Mouse (Mus musculus): ENCODE data around the gene Plgrkt. TPM values are rescaled to one million over a fixed set of nuclear protein-coding genes. Genes with fewer than 3 reads are reported as not detected.

Plgrkt gene
- polyA plus RNA-seq, 2 experiments = 47.5 to 64.6 TPM

DNA sequence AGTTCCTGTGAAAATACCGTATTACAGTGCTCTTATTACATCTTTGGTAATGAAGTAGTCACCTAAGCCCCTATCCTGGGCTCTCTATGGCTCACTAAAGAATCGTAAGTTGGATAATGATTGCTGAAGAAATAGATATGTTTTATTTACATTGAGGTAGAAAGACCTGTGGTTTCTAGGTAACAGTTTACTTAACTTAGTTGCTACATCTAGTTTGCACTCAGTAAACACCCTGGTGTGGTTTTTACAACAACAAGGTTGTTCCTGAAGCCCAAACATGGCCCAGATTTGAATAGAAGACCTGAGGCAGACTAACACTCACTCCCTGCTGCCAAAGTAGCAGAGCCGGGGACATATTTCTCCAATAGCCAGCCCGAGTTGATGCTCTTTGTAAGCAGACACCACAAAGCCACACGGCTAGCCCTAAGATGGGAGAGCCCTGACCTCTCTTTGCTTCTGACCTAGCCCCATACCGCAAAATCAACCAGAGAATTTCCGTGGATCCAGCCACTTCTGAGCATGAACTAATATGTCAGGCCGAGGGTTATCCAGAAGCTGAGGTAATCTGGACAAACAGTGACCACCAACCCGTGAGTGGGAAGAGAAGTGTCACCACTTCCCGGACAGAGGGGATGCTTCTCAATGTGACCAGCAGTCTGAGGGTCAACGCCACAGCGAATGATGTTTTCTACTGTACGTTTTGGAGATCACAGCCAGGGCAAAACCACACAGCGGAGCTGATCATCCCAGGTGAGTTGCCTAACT is 12.8 kb upstream of the Plgrkt start:
- H3K4me1 ChIP-seq (ENCODE audit: control insufficient read depth, insufficient read depth, low read length) = no peaks in the 10 kb centered on the region
- no peaks in the 10 kb centered on the region for H3K36me3 ChIP-seq (ENCODE audit: control insufficient read depth, insufficient read depth, low read length)
- no peak overlapping the region for H3K27ac ChIP-seq (replicated peaks; ENCODE audit: low read depth, low read length)
- no peaks in the 10 kb centered on the region for H3K9me3 ChIP-seq (ENCODE audit: control insufficient read depth, low read length)
- no peak for ATAC-seq (ENCODE audit: low FRiP score, low read depth)
- no peak overlapping the region for H3K4me2 ChIP-seq (replicated peaks; ENCODE audit: low read depth, low read length, severe bottlenecking)
- WGBS = 86% methylated on average over 14 of the region's 14 CpGs
- H3K27me3 ChIP-seq (ENCODE audit: control insufficient read depth, insufficient read depth, low read length) = no peaks in the 10 kb centered on the region
- H3K9ac ChIP-seq (ENCODE audit: low read depth, low read length, severe bottlenecking) = no peak overlapping the region
- TF ChIP-seq POLR2A (IDR thresholded peaks at IDR 0.05; ENCODE audit: borderline replicate concordance, extremely low read depth, insufficient read depth, insufficient read length) = no peak
- no peak for DNase-seq (ENCODE audit: low spot score)
- H3K4me3 ChIP-seq (replicated peaks; ENCODE audit: low read length) = no peak overlapping the region

DNA sequence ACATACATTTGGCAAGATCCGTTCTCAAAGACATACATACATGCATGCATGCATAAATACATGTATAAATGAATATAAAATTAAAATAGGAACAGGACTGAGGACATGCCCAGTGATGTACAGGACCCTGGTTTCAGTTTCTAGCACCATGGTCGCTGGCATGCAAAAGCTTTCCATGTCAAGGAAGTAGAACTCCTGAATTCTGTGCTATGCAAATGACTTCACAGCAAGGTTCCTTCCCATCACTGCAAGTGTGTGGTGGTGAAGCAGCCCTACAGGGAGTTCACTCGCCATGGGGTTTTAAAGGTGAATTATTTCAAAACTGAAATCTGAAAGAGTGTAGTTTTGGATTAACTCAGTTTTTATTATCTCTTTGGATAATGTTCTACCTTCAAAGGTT is 9.2 kb upstream of the Plgrkt start:
- Histone ChIP-seq H3K9ac (ENCODE audit: low read depth, low read length, severe bottlenecking) (no peak overlapping the region), H3K4me1 (ENCODE audit: control insufficient read depth, insufficient read depth, low read length) (no peaks in the 10 kb centered on the region), H3K9me3 (ENCODE audit: control insufficient read depth, low read length) (no peaks in the 10 kb centered on the region), H3K4me3 (replicated peaks; ENCODE audit: low read length) (no peak overlapping the region), H3K27me3 (ENCODE audit: control insufficient read depth, insufficient read depth, low read length) (no peaks in the 10 kb centered on the region), H3K36me3 (ENCODE audit: control insufficient read depth, insufficient read depth, low read length) (no peaks in the 10 kb centered on the region), H3K27ac (replicated peaks; ENCODE audit: low read depth, low read length) (no peak overlapping the region), H3K4me2 (replicated peaks; ENCODE audit: low read depth, low read length, severe bottlenecking) (no peak overlapping the region)
- 74% methylated on average over 3 of the region's 3 CpGs for WGBS
- ATAC-seq (ENCODE audit: low FRiP score, low read depth) (no peak), DNase-seq (ENCODE audit: low spot score) (no peak)
- no peak for TF ChIP-seq POLR2A (IDR thresholded peaks at IDR 0.05; ENCODE audit: borderline replicate concordance, extremely low read depth, insufficient read depth, insufficient read length)

DNA sequence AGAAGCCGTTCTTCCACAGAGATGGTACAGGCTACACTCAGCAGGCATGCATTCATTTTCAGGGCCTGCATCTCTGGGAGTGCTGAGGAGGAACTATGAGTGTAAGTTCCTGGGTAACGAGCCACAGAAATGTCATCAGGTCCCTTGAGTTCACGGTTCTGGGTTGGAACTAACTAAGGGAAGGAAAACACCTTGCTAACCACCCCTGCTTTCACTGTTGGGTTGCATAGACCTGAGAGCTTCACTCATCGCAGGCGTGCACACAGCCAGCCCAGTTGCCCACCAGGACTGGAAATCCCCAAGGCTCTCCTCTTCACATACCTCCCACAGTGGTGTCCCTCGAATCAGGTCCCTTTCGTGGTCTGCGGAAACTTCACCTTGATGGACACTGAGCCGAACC is 7.8 kb upstream of the Plgrkt start:
- H3K9me3 ChIP-seq (ENCODE audit: control insufficient read depth, low read length) = no peaks in the 10 kb centered on the region
- DNase-seq (ENCODE audit: low spot score) (no peak), ATAC-seq (ENCODE audit: low FRiP score, low read depth) (no peak)
- H3K27ac ChIP-seq (replicated peaks; ENCODE audit: low read depth, low read length) = no peak overlapping the region
- no peak overlapping the region for H3K4me2 ChIP-seq (replicated peaks; ENCODE audit: low read depth, low read length, severe bottlenecking)
- WGBS = 89% methylated on average over 9 of the region's 9 CpGs
- TF ChIP-seq POLR2A (IDR thresholded peaks at IDR 0.05; ENCODE audit: borderline replicate concordance, extremely low read depth, insufficient read depth, insufficient read length) = no peak
- H3K36me3 ChIP-seq (ENCODE audit: control insufficient read depth, insufficient read depth, low read length) = no peaks in the 10 kb centered on the region
- no peak overlapping the region for H3K9ac ChIP-seq (ENCODE audit: low read depth, low read length, severe bottlenecking)
- H3K27me3 ChIP-seq (ENCODE audit: control insufficient read depth, insufficient read depth, low read length) = no peaks in the 10 kb centered on the region
- H3K4me3 ChIP-seq (replicated peaks; ENCODE audit: low read length) = no peak overlapping the region
- H3K4me1 ChIP-seq (ENCODE audit: control insufficient read depth, insufficient read depth, low read length) = no peaks in the 10 kb centered on the region

DNA sequence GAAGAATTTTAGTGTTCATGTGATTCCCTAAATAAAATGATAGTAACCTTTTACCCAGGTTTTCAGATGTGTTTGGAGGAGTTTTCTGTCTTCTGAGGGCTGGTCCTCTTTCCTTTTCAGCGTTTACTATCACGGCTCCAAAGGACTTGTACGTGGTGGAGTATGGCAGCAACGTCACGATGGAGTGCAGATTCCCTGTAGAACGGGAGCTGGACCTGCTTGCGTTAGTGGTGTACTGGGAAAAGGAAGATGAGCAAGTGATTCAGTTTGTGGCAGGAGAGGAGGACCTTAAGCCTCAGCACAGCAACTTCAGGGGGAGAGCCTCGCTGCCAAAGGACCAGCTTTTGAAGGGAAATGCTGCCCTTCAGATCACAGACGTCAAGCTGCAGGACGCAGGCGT is 6.2 kb upstream of the Plgrkt start:
- H3K27me3 ChIP-seq (ENCODE audit: control insufficient read depth, insufficient read depth, low read length) = no peaks in the 10 kb centered on the region
- WGBS = 34% methylated on average over 11 of the region's 11 CpGs
- no peak overlapping the region for H3K27ac ChIP-seq (replicated peaks; ENCODE audit: low read depth, low read length)
- no peak for ATAC-seq (ENCODE audit: low FRiP score, low read depth)
- H3K9me3 ChIP-seq (ENCODE audit: control insufficient read depth, low read length) = no peaks in the 10 kb centered on the region
- H3K4me1 ChIP-seq (ENCODE audit: control insufficient read depth, insufficient read depth, low read length) = no peaks in the 10 kb centered on the region
- peak overlapping the region; percentile 21; the same call in 1 of the 2 replicates for H3K9ac ChIP-seq (ENCODE audit: low read depth, low read length, severe bottlenecking)
- no peak for TF ChIP-seq POLR2A (IDR thresholded peaks at IDR 0.05; ENCODE audit: borderline replicate concordance, extremely low read depth, insufficient read depth, insufficient read length)
- peak overlapping the region; percentile 35 for H3K4me2 ChIP-seq (replicated peaks; ENCODE audit: low read depth, low read length, severe bottlenecking)
- DNase-seq (ENCODE audit: low spot score) = no peak
- no peak overlapping the region for H3K4me3 ChIP-seq (replicated peaks; ENCODE audit: low read length)
- H3K36me3 ChIP-seq (ENCODE audit: control insufficient read depth, insufficient read depth, low read length) = no peaks in the 10 kb centered on the region

DNA sequence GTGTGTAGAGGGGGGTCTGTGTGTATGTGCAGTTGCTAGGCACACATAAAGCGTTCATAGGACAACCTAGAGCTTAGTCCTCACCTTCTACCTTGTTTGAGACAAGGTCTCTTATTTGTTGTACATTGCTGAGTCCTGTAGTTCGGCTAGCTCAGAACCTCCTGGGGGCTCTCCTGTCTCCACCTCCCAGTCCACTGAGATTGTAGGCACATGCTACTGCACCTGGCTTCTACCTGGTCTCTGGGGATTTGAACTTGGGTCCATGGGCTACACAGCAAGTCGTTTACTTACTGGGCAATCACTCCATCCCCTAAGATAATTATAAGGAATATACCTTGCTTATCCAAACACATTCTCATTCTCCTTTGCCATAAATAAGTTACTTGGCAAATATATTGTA is 5.4 kb upstream of the Plgrkt start:
- Histone ChIP-seq H3K4me3 (replicated peaks; ENCODE audit: low read length) (no peak overlapping the region), H3K9ac (ENCODE audit: low read depth, low read length, severe bottlenecking) (no peak overlapping the region), H3K4me1 (ENCODE audit: control insufficient read depth, insufficient read depth, low read length) (no peaks in the 10 kb centered on the region), H3K27ac (replicated peaks; ENCODE audit: low read depth, low read length) (no peak overlapping the region), H3K36me3 (ENCODE audit: control insufficient read depth, insufficient read depth, low read length) (no peaks in the 10 kb centered on the region), H3K4me2 (replicated peaks; ENCODE audit: low read depth, low read length, severe bottlenecking) (no peak overlapping the region), H3K27me3 (ENCODE audit: control insufficient read depth, insufficient read depth, low read length) (no peaks in the 10 kb centered on the region), H3K9me3 (ENCODE audit: control insufficient read depth, low read length) (no peaks in the 10 kb centered on the region)
- no peak for ATAC-seq (ENCODE audit: low FRiP score, low read depth)
- DNase-seq (ENCODE audit: low spot score) = no peak
- no peak for TF ChIP-seq POLR2A (IDR thresholded peaks at IDR 0.05; ENCODE audit: borderline replicate concordance, extremely low read depth, insufficient read depth, insufficient read length)
- 79% methylated on average over 3 of the region's 3 CpGs for WGBS
